Mouse (Mus musculus) mouse trophoblast stem cell (cell line): ENCODE data around the gene Krt75.
"Not testable (repeated sequence)": the region's sequence is repeated elsewhere in the genome, so short reads cannot be mapped to it uniquely, and the experiment has no call there.

ENCODE experiments used
- in situ Hi-C, 2 experiments: fragments of 300-500 bp; cut with MseI, MboI; formaldehyde crosslinking; loops; 2 replicates in 1 of 2; 3 replicates in 1 of 2; pipeline ENCODE4 v1.15.1; 2025

The Krt75 gene

DNA sequence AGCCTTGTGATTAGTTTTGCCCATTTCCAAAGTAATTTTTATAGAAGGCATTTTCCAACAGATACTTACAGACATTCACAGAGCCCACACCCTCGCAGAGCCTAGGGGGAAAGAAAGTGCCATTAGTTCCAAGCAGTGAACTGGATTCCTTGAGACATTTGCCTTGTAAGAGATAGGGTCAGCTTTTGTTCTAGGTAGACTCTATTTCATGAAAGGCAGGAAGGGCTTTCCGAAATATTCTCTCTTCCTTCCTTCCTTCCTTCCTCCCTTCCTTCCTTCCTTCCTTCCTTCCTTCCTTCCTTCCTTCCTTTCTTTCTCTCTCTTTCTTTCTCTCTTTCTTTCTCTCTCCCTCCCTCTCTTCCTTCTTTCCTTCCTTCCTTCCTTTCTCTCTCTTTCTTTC lies 56.5 kb downstream of the Krt75 start, which contains the start of gene Gm49425:
TSS of gene Gm49425 (minus strand) at position 101 of the 400 bp plus-strand sequence.
- in situ Hi-C loops: not testable (repeated sequence)
